In the genomic region with DNA sequence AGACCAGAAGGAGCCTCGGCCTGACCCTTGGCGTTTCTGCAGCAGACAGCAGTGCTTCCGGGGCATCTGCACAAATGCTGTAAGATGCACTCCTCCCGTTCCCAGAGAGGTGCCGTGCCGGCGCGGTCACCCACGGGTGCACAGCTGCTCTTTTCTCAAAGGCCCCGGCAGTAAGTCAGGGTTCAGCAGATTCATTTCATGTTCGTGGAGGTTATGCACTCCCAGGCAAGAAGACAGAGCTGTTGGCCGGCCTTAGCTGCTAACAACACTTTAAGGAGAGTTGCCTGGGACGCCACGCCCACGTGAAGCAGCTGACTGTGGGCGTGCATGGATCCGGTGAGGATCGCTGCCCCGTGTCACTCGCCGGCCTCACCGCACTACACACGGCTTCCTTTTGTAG, we compare ENCODE assay signal across 17 mouse cellular contexts.
DNase-seq lines count a peak whose midpoint lies in the region; ATAC-seq lines count a peak whose summit lies in the region.
"Had no signal": no experiment of that assay in that cellular context is flagged by ENCODE, and none has a peak within 500 bp of the region (broad histone marks: within the 10 kb centered on the region; RNA-seq: fewer than 3 reads in every experiment).

No protein-coding gene starts in this region.

- H3K9ac ChIP-seq in neural tube, embryonic 11.5 days (ENCODE audit: low read length), result no peak overlapping the region
- H3K9ac ChIP-seq in hindbrain, embryonic 15.5 days, result no peak overlapping the region
- no peak overlapping the region for H3K9ac ChIP-seq in kidney, embryonic 16.5 days (replicated peaks; ENCODE audit: low read length)
- no peak overlapping the region for H3K9ac ChIP-seq in neural tube, embryonic 15.5 days (replicated peaks)
- H3K9ac ChIP-seq: heart, embryonic 12.5 days; liver, embryonic 13.5 days; stomach, embryonic 15.5 days had no signal

- WGBS in neural tube, embryonic 11.5 days, result 84% methylated on average over 23 of the region's 23 CpGs
- WGBS in hindbrain, embryonic 15.5 days, result 50% methylated on average over 23 of the region's 23 CpGs
- 46% methylated on average over 23 of the region's 23 CpGs for WGBS in kidney, embryonic 16.5 days
- WGBS in neural tube, embryonic 15.5 days, result 49% methylated on average over 23 of the region's 23 CpGs

- H3K27ac ChIP-seq in neural tube, embryonic 11.5 days (ENCODE audit: low read depth, low read length), result 0 out of 2 replicates have a peak overlapping the region, but pooled peaks have one; percentile 58
- 0 out of 2 replicates have a peak overlapping the region, but pooled peaks have one; percentile 1 for H3K27ac ChIP-seq in hindbrain, embryonic 15.5 days (replicated peaks)
- H3K27ac ChIP-seq in kidney, embryonic 16.5 days (ENCODE audit: low read length), result peak overlapping the region; percentile 53
- H3K27ac ChIP-seq in neural tube, embryonic 15.5 days (replicated peaks), result peak overlapping the region; percentile 24
- H3K27ac ChIP-seq: limb, embryonic 10.5 days; liver, embryonic 13.5 days; stomach, embryonic 15.5 days had no signal

- H3K36me3 ChIP-seq in neural tube, embryonic 11.5 days (ENCODE audit: control insufficient read depth, insufficient read depth, low read length), result 0 out of 2 replicates have a peak, but pooled peaks cover 5% of the 10 kb centered on the region
- peaks cover 27% of the 10 kb centered on the region for H3K36me3 ChIP-seq in hindbrain, embryonic 15.5 days
- peaks cover 10% of the 10 kb centered on the region for H3K36me3 ChIP-seq in kidney, embryonic 16.5 days (ENCODE audit: insufficient read depth, low read length)
- H3K36me3 ChIP-seq in neural tube, embryonic 15.5 days, result peaks cover 33% of the 10 kb centered on the region

- no peak overlapping the region for H3K4me2 ChIP-seq in neural tube, embryonic 11.5 days (ENCODE audit: low read depth)
- 0 out of 2 replicates have a peak overlapping the region, but pooled peaks have one; percentile 14 for H3K4me2 ChIP-seq in hindbrain, embryonic 15.5 days
- peak overlapping the region; percentile 27 for H3K4me2 ChIP-seq in kidney, embryonic 16.5 days (replicated peaks; ENCODE audit: low read depth, low read length)
- H3K4me2 ChIP-seq in neural tube, embryonic 15.5 days, result no peak overlapping the region
- H3K4me2 ChIP-seq: heart, embryonic 12.5 days; liver, embryonic 13.5 days; stomach, embryonic 15.5 days had no signal

- no peaks in the 10 kb centered on the region for H3K27me3 ChIP-seq in neural tube, embryonic 11.5 days (ENCODE audit: control insufficient read depth, insufficient read depth, low read length)
- H3K27me3 ChIP-seq in hindbrain, embryonic 15.5 days, result no peaks in the 10 kb centered on the region
- no peaks in the 10 kb centered on the region for H3K27me3 ChIP-seq in kidney, embryonic 16.5 days (ENCODE audit: insufficient read depth, low read length)
- H3K27me3 ChIP-seq in neural tube, embryonic 15.5 days (replicated peaks), result no peaks in the 10 kb centered on the region
- H3K27me3 ChIP-seq: heart, embryonic 12.5 days; Patski; stomach, embryonic 15.5 days had no signal

- intact Hi-C loops in left cerebral cortex, postnatal 14 days (cut with DNase I), result no loop called here

- no peak for DNase-seq in neural tube, embryonic 11.5 days (ENCODE audit: low spot score)
- DNase-seq in neural tube, embryonic 10.5 days (ENCODE audit: extremely low spot score, low spot score), result no peak
- no peak for DNase-seq in left cerebral cortex, postnatal 14 days (ENCODE audit: low spot score in 2 of 2)
- DNase-seq in spleen, postnatal 14 days (ENCODE audit: low spot score in 2 of 2), result no peak
- no peak for DNase-seq in gastrocnemius, postnatal 10 days
- DNase-seq: adrenal gland, adult 2 months; cerebellum, postnatal 25 days; liver, embryonic 13.5 days; lung, postnatal 10 days; thymus, postnatal 14 days had no signal

- H3K9me3 ChIP-seq in neural tube, embryonic 11.5 days (ENCODE audit: control insufficient read depth, low read length), result no peaks in the 10 kb centered on the region
- H3K9me3 ChIP-seq in hindbrain, embryonic 15.5 days, result no peaks in the 10 kb centered on the region
- no peaks in the 10 kb centered on the region for H3K9me3 ChIP-seq in kidney, embryonic 16.5 days (ENCODE audit: low read length)
- H3K9me3 ChIP-seq in neural tube, embryonic 15.5 days (replicated peaks), result no peaks in the 10 kb centered on the region
- H3K9me3 ChIP-seq: heart, embryonic 12.5 days; limb, embryonic 10.5 days; liver, embryonic 13.5 days; stomach, embryonic 15.5 days had no signal

- no peak overlapping the region for H3K4me3 ChIP-seq in neural tube, embryonic 11.5 days (ENCODE audit: low read depth, low read length)
- no peak overlapping the region for H3K4me3 ChIP-seq in hindbrain, embryonic 15.5 days
- H3K4me3 ChIP-seq in kidney, embryonic 16.5 days (ENCODE audit: low read length), result no peak overlapping the region
- no peak overlapping the region for H3K4me3 ChIP-seq in neural tube, embryonic 15.5 days (replicated peaks)
- H3K4me3 ChIP-seq: heart, embryonic 12.5 days; limb, embryonic 10.5 days; liver, embryonic 13.5 days; stomach, embryonic 15.5 days had no signal

- ATAC-seq in neural tube, embryonic 11.5 days (ENCODE audit: insufficient read depth, low FRiP score, low TSS enrichment), result 0 out of 2 replicates have a peak, but pooled peaks have one; percentile 17
- peak; percentile 48; the same call in 1 of the 2 replicates for ATAC-seq in hindbrain, embryonic 15.5 days (ENCODE audit: low FRiP score, low read depth)
- ATAC-seq in kidney, embryonic 16.5 days (ENCODE audit: low FRiP score, low TSS enrichment), result peak; percentile 73; the same call in 1 of the 2 replicates
- no peak for ATAC-seq in neural tube, embryonic 15.5 days (ENCODE audit: low FRiP score)
- ATAC-seq: Patski had no signal

- H3K4me1 ChIP-seq in neural tube, embryonic 11.5 days (ENCODE audit: control insufficient read depth, insufficient read depth, low read length), result peaks cover 6% of the 10 kb centered on the region
- H3K4me1 ChIP-seq in hindbrain, embryonic 15.5 days (replicated peaks), result peaks cover 3% of the 10 kb centered on the region; the same call in 1 of the 2 replicates
- H3K4me1 ChIP-seq in kidney, embryonic 16.5 days (ENCODE audit: insufficient read depth, low read length), result peaks cover 25% of the 10 kb centered on the region
- peaks cover 17% of the 10 kb centered on the region for H3K4me1 ChIP-seq in neural tube, embryonic 15.5 days

Comparison
In these comparisons a context has a peak if more than half of its experiments do, and no peak if none do; other contexts are left out.
1. H3K27ac ChIP-seq: peak in every context shown above with its lines; median percentile 58 in neural tube, embryonic 11.5 days; 53 in kidney, embryonic 16.5 days; 24 in neural tube, embryonic 15.5 days; 1 in hindbrain, embryonic 15.5 days.
2. H3K4me2 ChIP-seq: peak in hindbrain, embryonic 15.5 days (single experiment) and kidney, embryonic 16.5 days (single experiment); none in neural tube, embryonic 11.5 days (single experiment) and neural tube, embryonic 15.5 days (single experiment).